Mouse (Mus musculus) thymus, postnatal 10 days (tissue): ENCODE results near the gene Pnrc1.

ENCODE experiments used
- DNase-seq, 2 experiments: peaks; one replicate each; pipeline ENCODE4 v3.0.0; 2021; ENCODE audit warnings: low spot score in 2 of 2

Gene Pnrc1

GRCm38 (mm10) chr4:33270386-33271314 is 19.3 kb downstream of the Pnrc1 start:
- no peak for DNase-seq

GRCm38 (mm10) chr4:33264979-33265726 is 24.8 kb downstream of the Pnrc1 start:
- DNase-seq: no peak

- DNase-seq: no peak
Measured at GRCm38 (mm10) chr4:33262897-33263296, 27.1 kb downstream of the Pnrc1 start.

GRCm38 (mm10) chr4:33261311-33261753 is 28.6 kb downstream of the Pnrc1 start:
- DNase-seq: no peak

GRCm38 (mm10) chr4:33260311-33260710 is 29.7 kb downstream of the Pnrc1 start:
- no peak for DNase-seq

GRCm38 (mm10) chr4:33257263-33257964 is 32.5 kb downstream of the Pnrc1 start:
- DNase-seq: no peak

GRCm38 (mm10) chr4:33254706-33255105 is 35.3 kb downstream of the Pnrc1 start:
- no peak for DNase-seq

GRCm38 (mm10) chr4:33250867-33251266 is 39.1 kb downstream of the Pnrc1 start:
- no peak for DNase-seq

GRCm38 (mm10) chr4:33249716-33250230 is 40.2 kb downstream of the Pnrc1 start:
- no peak for DNase-seq

- no peak for DNase-seq
Measured at GRCm38 (mm10) chr4:33248915-33249314, 41.0 kb downstream of the Pnrc1 start.

GRCm38 (mm10) chr4:33248062-33248889 is 41.7 kb downstream of the Pnrc1 start:
- DNase-seq: peak; percentile 98 to 99

- DNase-seq: peak; percentile 98 to 99
Measured at GRCm38 (mm10) chr4:33247479-33248053, 42.4 kb downstream of the Pnrc1 start.

GRCm38 (mm10) chr4:33245853-33246395 is 44.0 kb downstream of the Pnrc1 start:
- DNase-seq: no peak

- DNase-seq: no peak
Measured at GRCm38 (mm10) chr4:33243921-33244320, 46.0 kb downstream of the Pnrc1 start.

- DNase-seq: no peak
Measured at GRCm38 (mm10) chr4:33243016-33243758, 46.8 kb downstream of the Pnrc1 start.

GRCm38 (mm10) chr4:33242536-33242935 is 47.4 kb downstream of the Pnrc1 start:
- no peak for DNase-seq

GRCm38 (mm10) chr4:33230881-33231280 is 59.1 kb downstream of the Pnrc1 start:
- no peak for DNase-seq

GRCm38 (mm10) chr4:33229639-33230038 is 60.3 kb downstream of the Pnrc1 start:
- DNase-seq: no peak

GRCm38 (mm10) chr4:33227164-33227563 is 62.8 kb downstream of the Pnrc1 start:
- DNase-seq: peak in 1 of 2 experiments; percentile 15
